Mouse (Mus musculus): Measurements from ENCODE around the gene Rad51b. TPM values are rescaled to one million over a fixed set of nuclear protein-coding genes. Genes with fewer than 3 reads are reported as not detected.

Rad51b gene
- polyA plus RNA-seq, 1 experiment from 2014 or later = 4.7 TPM

GRCm38 (mm10) chr12:79380190-79380589 is 83.1 kb downstream of the Rad51b start:
- Histone ChIP-seq H3K4me1 (ENCODE audit: control insufficient read depth, insufficient read depth, low read length) (no peaks in the 10 kb centered on the region), H3K9ac (ENCODE audit: low read length) (no peak overlapping the region), H3K9me3 (ENCODE audit: control insufficient read depth, low read length) (no peaks in the 10 kb centered on the region), H3K4me2 (ENCODE audit: low read depth) (no peak overlapping the region), H3K27ac (ENCODE audit: low read depth, low read length) (no peak overlapping the region), H3K4me3 (ENCODE audit: low read depth, low read length) (no peak overlapping the region), H3K27me3 (ENCODE audit: control insufficient read depth, insufficient read depth, low read length) (no peaks in the 10 kb centered on the region), H3K36me3 (ENCODE audit: control insufficient read depth, insufficient read depth, low read length) (no peaks in the 10 kb centered on the region)
- ATAC-seq (ENCODE audit: insufficient read depth, low FRiP score, low TSS enrichment) = no peak
- WGBS = 84% methylated on average over 1 of the region's 1 CpGs
- DNase-seq (ENCODE audit: low spot score) = no peak

GRCm38 (mm10) chr12:79381489-79381888 is 84.4 kb downstream of the Rad51b start:
- H3K9me3 ChIP-seq (ENCODE audit: control insufficient read depth, low read length) = no peaks in the 10 kb centered on the region
- DNase-seq (ENCODE audit: low spot score) = no peak
- no peak for ATAC-seq (ENCODE audit: insufficient read depth, low FRiP score, low TSS enrichment)
- H3K4me2 ChIP-seq (ENCODE audit: low read depth) = no peak overlapping the region
- H3K36me3 ChIP-seq (ENCODE audit: control insufficient read depth, insufficient read depth, low read length) = no peaks in the 10 kb centered on the region
- no peak overlapping the region for H3K27ac ChIP-seq (ENCODE audit: low read depth, low read length)
- no peak overlapping the region for H3K4me3 ChIP-seq (ENCODE audit: low read depth, low read length)
- no peak overlapping the region for H3K9ac ChIP-seq (ENCODE audit: low read length)
- WGBS = 69% methylated on average over 3 of the region's 3 CpGs
- no peaks in the 10 kb centered on the region for H3K4me1 ChIP-seq (ENCODE audit: control insufficient read depth, insufficient read depth, low read length)
- no peaks in the 10 kb centered on the region for H3K27me3 ChIP-seq (ENCODE audit: control insufficient read depth, insufficient read depth, low read length)

- DNase-seq (ENCODE audit: low spot score) (no peak), ATAC-seq (ENCODE audit: insufficient read depth, low FRiP score, low TSS enrichment) (no peak)
- H3K27ac ChIP-seq (ENCODE audit: low read depth, low read length) = no peak overlapping the region
- no peak overlapping the region for H3K4me2 ChIP-seq (ENCODE audit: low read depth)
- H3K9ac ChIP-seq (ENCODE audit: low read length) = no peak overlapping the region
- WGBS = 72% methylated on average over 2 of the region's 2 CpGs
- no peaks in the 10 kb centered on the region for H3K36me3 ChIP-seq (ENCODE audit: control insufficient read depth, insufficient read depth, low read length)
- H3K27me3 ChIP-seq (ENCODE audit: control insufficient read depth, insufficient read depth, low read length) = no peaks in the 10 kb centered on the region
- no peaks in the 10 kb centered on the region for H3K4me1 ChIP-seq (ENCODE audit: control insufficient read depth, insufficient read depth, low read length)
- H3K4me3 ChIP-seq (ENCODE audit: low read depth, low read length) = no peak overlapping the region
- no peaks in the 10 kb centered on the region for H3K9me3 ChIP-seq (ENCODE audit: control insufficient read depth, low read length)
Measured at GRCm38 (mm10) chr12:79382416-79382815, 85.3 kb downstream of the Rad51b start.

GRCm38 (mm10) chr12:79383583-79383982 is 86.5 kb downstream of the Rad51b start:
- Histone ChIP-seq H3K9ac (ENCODE audit: low read length) (no peak overlapping the region), H3K4me1 (ENCODE audit: control insufficient read depth, insufficient read depth, low read length) (no peaks in the 10 kb centered on the region), H3K27ac (ENCODE audit: low read depth, low read length) (no peak overlapping the region), H3K4me2 (ENCODE audit: low read depth) (no peak overlapping the region), H3K4me3 (ENCODE audit: low read depth, low read length) (no peak overlapping the region), H3K36me3 (ENCODE audit: control insufficient read depth, insufficient read depth, low read length) (no peaks in the 10 kb centered on the region), H3K27me3 (ENCODE audit: control insufficient read depth, insufficient read depth, low read length) (no peaks in the 10 kb centered on the region), H3K9me3 (ENCODE audit: control insufficient read depth, low read length) (no peaks in the 10 kb centered on the region)
- DNase-seq (ENCODE audit: low spot score) (no peak), ATAC-seq (ENCODE audit: insufficient read depth, low FRiP score, low TSS enrichment) (no peak)
- WGBS = 60% methylated on average over 3 of the region's 3 CpGs

GRCm38 (mm10) chr12:79384787-79385186 is 87.7 kb downstream of the Rad51b start:
- Histone ChIP-seq H3K27me3 (ENCODE audit: control insufficient read depth, insufficient read depth, low read length) (no peaks in the 10 kb centered on the region), H3K27ac (ENCODE audit: low read depth, low read length) (no peak overlapping the region), H3K4me2 (ENCODE audit: low read depth) (no peak overlapping the region), H3K9ac (ENCODE audit: low read length) (no peak overlapping the region), H3K36me3 (ENCODE audit: control insufficient read depth, insufficient read depth, low read length) (no peaks in the 10 kb centered on the region), H3K4me1 (ENCODE audit: control insufficient read depth, insufficient read depth, low read length) (no peaks in the 10 kb centered on the region), H3K9me3 (ENCODE audit: control insufficient read depth, low read length) (no peaks in the 10 kb centered on the region), H3K4me3 (ENCODE audit: low read depth, low read length) (no peak overlapping the region)
- ATAC-seq (ENCODE audit: insufficient read depth, low FRiP score, low TSS enrichment) = no peak
- 79% methylated on average over 9 of the region's 9 CpGs for WGBS
- DNase-seq (ENCODE audit: low spot score) = no peak

GRCm38 (mm10) chr12:79385199-79385598 is 88.1 kb downstream of the Rad51b start:
- Histone ChIP-seq H3K36me3 (ENCODE audit: control insufficient read depth, insufficient read depth, low read length) (no peaks in the 10 kb centered on the region), H3K9ac (ENCODE audit: low read length) (no peak overlapping the region), H3K4me2 (ENCODE audit: low read depth) (no peak overlapping the region), H3K9me3 (ENCODE audit: control insufficient read depth, low read length) (no peaks in the 10 kb centered on the region), H3K4me3 (ENCODE audit: low read depth, low read length) (no peak overlapping the region), H3K4me1 (ENCODE audit: control insufficient read depth, insufficient read depth, low read length) (no peaks in the 10 kb centered on the region), H3K27me3 (ENCODE audit: control insufficient read depth, insufficient read depth, low read length) (no peaks in the 10 kb centered on the region), H3K27ac (ENCODE audit: low read depth, low read length) (no peak overlapping the region)
- DNase-seq (ENCODE audit: low spot score) (no peak), ATAC-seq (ENCODE audit: insufficient read depth, low FRiP score, low TSS enrichment) (no peak)
- 75% methylated on average over 5 of the region's 5 CpGs for WGBS

- no peak overlapping the region for H3K4me3 ChIP-seq (ENCODE audit: low read depth, low read length)
- ATAC-seq (ENCODE audit: insufficient read depth, low FRiP score, low TSS enrichment) (no peak), DNase-seq (ENCODE audit: low spot score) (no peak)
- H3K27me3 ChIP-seq (ENCODE audit: control insufficient read depth, insufficient read depth, low read length) = no peaks in the 10 kb centered on the region
- no peak overlapping the region for H3K4me2 ChIP-seq (ENCODE audit: low read depth)
- H3K27ac ChIP-seq (ENCODE audit: low read depth, low read length) = no peak overlapping the region
- no peaks in the 10 kb centered on the region for H3K9me3 ChIP-seq (ENCODE audit: control insufficient read depth, low read length)
- WGBS = 86% methylated on average over 6 of the region's 6 CpGs
- H3K4me1 ChIP-seq (ENCODE audit: control insufficient read depth, insufficient read depth, low read length) = no peaks in the 10 kb centered on the region
- H3K36me3 ChIP-seq (ENCODE audit: control insufficient read depth, insufficient read depth, low read length) = no peaks in the 10 kb centered on the region
- no peak overlapping the region for H3K9ac ChIP-seq (ENCODE audit: low read length)
Measured at GRCm38 (mm10) chr12:79387886-79388285, 90.8 kb downstream of the Rad51b start.

- H3K4me3 ChIP-seq (ENCODE audit: low read depth, low read length) = no peak overlapping the region
- no peaks in the 10 kb centered on the region for H3K36me3 ChIP-seq (ENCODE audit: control insufficient read depth, insufficient read depth, low read length)
- H3K27ac ChIP-seq (ENCODE audit: low read depth, low read length) = no peak overlapping the region
- no peak overlapping the region for H3K9ac ChIP-seq (ENCODE audit: low read length)
- H3K27me3 ChIP-seq (ENCODE audit: control insufficient read depth, insufficient read depth, low read length) = no peaks in the 10 kb centered on the region
- H3K4me2 ChIP-seq (ENCODE audit: low read depth) = no peak overlapping the region
- H3K4me1 ChIP-seq (ENCODE audit: control insufficient read depth, insufficient read depth, low read length) = no peaks in the 10 kb centered on the region
- no peak for DNase-seq (ENCODE audit: low spot score)
- no peaks in the 10 kb centered on the region for H3K9me3 ChIP-seq (ENCODE audit: control insufficient read depth, low read length)
- 96% methylated on average over 3 of the region's 3 CpGs for WGBS
- no peak for ATAC-seq (ENCODE audit: insufficient read depth, low FRiP score, low TSS enrichment)
Measured at GRCm38 (mm10) chr12:79389251-79389650, 92.2 kb downstream of the Rad51b start.

- H3K36me3 ChIP-seq (ENCODE audit: control insufficient read depth, insufficient read depth, low read length) = no peaks in the 10 kb centered on the region
- no peak for ATAC-seq (ENCODE audit: insufficient read depth, low FRiP score, low TSS enrichment)
- no peak overlapping the region for H3K4me3 ChIP-seq (ENCODE audit: low read depth, low read length)
- H3K27me3 ChIP-seq (ENCODE audit: control insufficient read depth, insufficient read depth, low read length) = no peaks in the 10 kb centered on the region
- H3K9ac ChIP-seq (ENCODE audit: low read length) = no peak overlapping the region
- H3K27ac ChIP-seq (ENCODE audit: low read depth, low read length) = no peak overlapping the region
- H3K9me3 ChIP-seq (ENCODE audit: control insufficient read depth, low read length) = no peaks in the 10 kb centered on the region
- H3K4me1 ChIP-seq (ENCODE audit: control insufficient read depth, insufficient read depth, low read length) = no peaks in the 10 kb centered on the region
- no peak overlapping the region for H3K4me2 ChIP-seq (ENCODE audit: low read depth)
- DNase-seq (ENCODE audit: low spot score) = no peak
Measured at GRCm38 (mm10) chr12:79389971-79390370, 92.9 kb downstream of the Rad51b start.

Measured in neural tube, embryonic 11.5 days (tissue).